Mouse (Mus musculus) ES-E14 (cell line): ENCODE data around the gene Oaz1. TPM values are rescaled to one million over a fixed set of nuclear protein-coding genes. Genes with fewer than 3 reads are reported as not detected.
A peak's percentile ranks its signal among the peaks of the same experiment; 100 is the strongest.

Source experiments
- DNase-seq: peaks from one replicate; pipeline ENCODE4 v3.0.0-alpha.2; 2013; ENCODE audit warnings: low read depth, low spot score
- H3K27ac ChIP-seq: 2 replicates; pipeline ENCODE4 v1.5.1; 2012; ENCODE audit warnings: low read depth, mild to moderate bottlenecking, low read length, moderate library complexity, mixed read lengths; ENCODE audit not compliant: poor library complexity, insufficient read depth, severe bottlenecking
- H3K36me3 ChIP-seq: 2 replicates; pipeline ENCODE4 v1.6.1; 2012; ENCODE audit warnings: mild to moderate bottlenecking, low read length, moderate library complexity, mixed read lengths; ENCODE audit not compliant: control insufficient read depth, poor library complexity, insufficient read depth, severe bottlenecking
- H3K4me1 ChIP-seq, 2 experiments: fragments of 150-350 bp in 1 of 2; sonication (generic) in 1 of 2; 2 replicates each; pipeline ENCODE4 v1.6.1; 2012; ENCODE audit warnings: low read length in 2 of 2, mild to moderate bottlenecking in 1 of 2, mixed read lengths in 1 of 2; ENCODE audit not compliant: control insufficient read depth in 2 of 2, insufficient read depth in 2 of 2, poor library complexity in 1 of 2
- H3K4me3 ChIP-seq, 2 experiments: fragments of 150-350 bp in 1 of 2; sonication (generic) in 1 of 2; 2 replicates each; pipeline ENCODE4 v1.5.1; 2012; ENCODE audit warnings: low read length in 2 of 2, low read depth in 1 of 2, mild to moderate bottlenecking in 1 of 2, mixed read lengths in 1 of 2; ENCODE audit not compliant: insufficient read depth in 1 of 2, poor library complexity in 1 of 2, severe bottlenecking in 1 of 2
- H3K9ac ChIP-seq: 2 replicates; pipeline ENCODE4 v1.6.1; 2012; ENCODE audit warnings: low read depth, mild to moderate bottlenecking, low read length, mixed read lengths; ENCODE audit not compliant: poor library complexity, insufficient read depth, severe bottlenecking
- H3K9me3 ChIP-seq: fragments of 150-350 bp; sonication (generic); 2 replicates; pipeline ENCODE4 v1.6.1; 2012; ENCODE audit warnings: low read depth, mild to moderate bottlenecking, low read length; ENCODE audit not compliant: control insufficient read depth, insufficient read depth
- CHD2 ChIP-seq: IDR thresholded peaks from 2 replicates; pipeline ENCODE4 v1.6.1; 2014; ENCODE audit warnings: mild to moderate bottlenecking, low read depth, low read length, inconsistent platforms
- HCFC1 ChIP-seq: IDR thresholded peaks from 2 replicates; pipeline ENCODE4 v1.6.1; 2012; ENCODE audit warnings: low read length, inconsistent platforms, borderline replicate concordance; ENCODE audit not compliant: insufficient read depth
- MAFK ChIP-seq: IDR thresholded peaks from 2 replicates; pipeline ENCODE4 v1.6.1; 2014; ENCODE audit warnings: mild to moderate bottlenecking, low read depth, low read length, inconsistent platforms; ENCODE audit not compliant: insufficient read depth
- ZC3H11A ChIP-seq: IDR thresholded peaks from 2 replicates; pipeline ENCODE4 v1.6.1; 2012; ENCODE audit warnings: low read depth, mild to moderate bottlenecking, inconsistent platforms, low read length, borderline replicate concordance
- ZNF384 ChIP-seq: IDR thresholded peaks from 2 replicates; pipeline ENCODE4 v1.6.1; 2012; ENCODE audit warnings: low read depth, low read length, inconsistent platforms
- in situ Hi-C, 2 experiments: fragments of 600-800 bp; cut with MboI; formaldehyde crosslinking; loops; one replicate each; pipeline ENCODE4 v1.15.1; 2025; ENCODE audit warnings: low sequenced_read_pairs in 2 of 2, inconsistent platforms in 1 of 2; ENCODE audit not compliant: unreplicated experiment in 2 of 2
- total RNA-seq: library from RNA; depleted of rRNA; stranded (reverse); fragments of 300-350 nt; gene quantifications from 2 replicates; pipeline ENCODE4 v1.2.3, GENCODE M21; 2012

Gene Oaz1
- total RNA-seq, 1 experiment: 823 TPM

DNA sequence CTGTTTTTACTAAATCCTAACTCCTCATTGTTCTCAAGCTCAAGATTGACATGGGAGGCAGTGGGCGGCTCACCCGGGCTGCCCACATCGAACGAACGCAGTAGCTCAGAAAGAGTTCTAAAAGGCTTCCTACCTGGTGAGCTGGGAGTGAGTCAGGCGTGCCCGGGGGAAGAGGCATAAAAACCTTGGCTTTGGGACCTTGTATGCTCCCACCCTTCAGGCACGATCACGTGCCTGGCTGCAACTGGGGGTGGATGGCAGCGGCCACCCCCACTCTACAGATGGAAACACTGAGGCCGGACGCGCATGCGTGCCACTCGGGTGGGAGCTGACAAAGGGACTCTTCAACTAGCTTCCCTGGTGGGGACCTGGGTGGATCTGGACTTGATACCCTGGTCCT, 15.9 kb downstream of the Oaz1 start:
- peaks cover 0 to 5% of the 10 kb centered on the region in 2 experiments; a peak in 1 of 4 replicates for H3K4me1 ChIP-seq
- TF ChIP-seq ZNF384: no peak
- TF ChIP-seq ZC3H11A: no peak
- no peak for TF ChIP-seq CHD2
- no peak for TF ChIP-seq MAFK
- no peak for TF ChIP-seq HCFC1

DNA sequence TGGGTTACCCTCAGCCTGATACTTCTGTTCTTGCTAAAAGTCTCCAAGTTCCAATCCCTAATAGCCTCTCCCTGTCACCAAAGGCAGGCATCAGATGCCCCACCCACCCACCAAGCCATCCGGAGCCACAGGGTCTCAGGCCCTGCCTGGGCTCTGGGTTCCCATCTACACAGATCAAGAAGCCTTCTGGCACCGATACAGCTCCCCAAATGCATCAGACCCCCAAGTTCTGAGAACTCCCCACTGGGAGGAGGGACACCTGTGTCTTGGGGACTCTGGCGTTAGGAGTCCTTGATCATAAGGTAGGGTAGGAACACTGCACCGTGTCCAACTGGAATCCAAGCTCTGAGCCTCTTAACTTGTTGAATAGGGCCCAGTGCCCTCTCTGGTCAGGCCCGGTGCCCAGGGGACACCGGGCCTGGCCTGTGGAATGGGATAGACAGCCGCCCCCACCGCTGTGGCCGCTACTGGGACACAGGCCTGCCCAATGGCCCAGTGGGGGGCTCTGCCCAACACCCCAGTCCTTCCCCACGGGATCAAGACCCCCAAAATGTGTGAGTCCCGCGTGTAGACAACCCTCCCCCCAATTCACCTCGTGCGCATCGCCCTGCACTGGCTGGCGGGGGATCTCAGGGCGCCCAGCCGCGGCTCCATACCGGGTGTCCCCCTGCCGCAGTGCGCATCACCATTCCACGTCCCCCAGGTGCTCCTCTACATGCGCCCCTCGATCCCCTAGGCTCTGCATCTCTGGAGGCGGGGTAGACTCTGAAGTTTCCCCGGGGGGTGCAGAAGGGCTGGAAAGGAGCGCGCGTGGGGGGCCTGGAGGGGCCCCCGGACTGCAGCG, 16.9 kb downstream of the Oaz1 start:
- in situ Hi-C loops: no loop called here
- Histone ChIP-seq H3K9ac (peak overlapping the region; percentile 49), H3K4me3 (peak overlapping the region; percentile 62 to 70), H3K9me3 (no peaks in the 10 kb centered on the region), H3K36me3 (no peaks in the 10 kb centered on the region), H3K27ac (no peak overlapping the region), H3K4me1 (peaks cover 0 to 5% of the 10 kb centered on the region in 2 experiments; a peak in 1 of 4 replicates)
- no peak for DNase-seq
- TF ChIP-seq HCFC1: no peak

More for the DNA sequence above, 15.9 kb downstream of the Oaz1 start:
- Histone ChIP-seq H3K27ac (no peak overlapping the region), H3K9ac (no peak overlapping the region), H3K36me3 (no peaks in the 10 kb centered on the region), H3K4me3 (no peak overlapping the region), H3K9me3 (no peaks in the 10 kb centered on the region)
- DNase-seq: no peak
- in situ Hi-C loops: no loop called here

DNA sequence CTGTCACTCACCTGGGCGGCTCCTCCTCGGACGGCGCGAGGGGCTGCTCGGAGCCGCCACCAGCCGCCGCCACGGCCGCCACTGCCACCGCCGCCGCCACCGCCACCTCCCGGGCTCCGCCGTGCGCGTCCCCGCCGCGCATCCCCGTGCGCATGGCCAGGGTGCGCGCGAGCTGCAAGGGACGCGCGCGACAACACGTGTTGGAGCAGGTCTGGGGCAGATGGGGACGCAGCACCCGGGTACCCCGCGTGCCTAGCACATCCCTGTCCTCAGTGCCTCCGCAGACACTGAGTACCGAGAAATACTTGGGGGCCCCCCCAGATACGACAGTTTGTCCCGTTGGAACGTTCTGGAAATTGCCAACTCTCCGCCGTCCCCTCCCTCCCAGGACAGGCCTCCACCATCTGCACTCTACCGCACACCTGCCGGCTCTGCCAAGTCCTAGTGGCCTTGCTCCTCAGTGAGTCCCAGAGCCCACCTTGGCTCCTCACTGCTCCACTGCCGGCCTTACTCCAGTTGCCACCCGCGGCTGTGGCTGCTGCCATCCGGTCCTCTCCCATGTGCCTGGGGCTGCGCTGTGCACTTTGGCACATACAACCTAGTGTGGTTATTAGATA, 17.6 kb downstream of the Oaz1 start, which contains the start of gene Lingo3:
Gene Lingo3, minus strand, starts transcription at position 109 of the 617 bp plus-strand sequence.
- Histone ChIP-seq H3K9me3 (no peaks in the 10 kb centered on the region), H3K27ac (no peak within 1 kb of the TSS), H3K36me3 (no peaks in the 10 kb centered on the region), H3K4me1 (peaks cover 0 to 5% of the 10 kb centered on the region in 2 experiments; a peak in 1 of 4 replicates), H3K4me3 (peak within 1 kb of the TSS; percentile 62 to 70), H3K9ac (peak within 1 kb of the TSS; percentile 49)
- DNase-seq: no peak
- in situ Hi-C loops: no loop called here
- TF ChIP-seq ZNF384 (no peak), CHD2 (no peak), ZC3H11A (no peak), MAFK (no peak), HCFC1 (no peak)

DNA sequence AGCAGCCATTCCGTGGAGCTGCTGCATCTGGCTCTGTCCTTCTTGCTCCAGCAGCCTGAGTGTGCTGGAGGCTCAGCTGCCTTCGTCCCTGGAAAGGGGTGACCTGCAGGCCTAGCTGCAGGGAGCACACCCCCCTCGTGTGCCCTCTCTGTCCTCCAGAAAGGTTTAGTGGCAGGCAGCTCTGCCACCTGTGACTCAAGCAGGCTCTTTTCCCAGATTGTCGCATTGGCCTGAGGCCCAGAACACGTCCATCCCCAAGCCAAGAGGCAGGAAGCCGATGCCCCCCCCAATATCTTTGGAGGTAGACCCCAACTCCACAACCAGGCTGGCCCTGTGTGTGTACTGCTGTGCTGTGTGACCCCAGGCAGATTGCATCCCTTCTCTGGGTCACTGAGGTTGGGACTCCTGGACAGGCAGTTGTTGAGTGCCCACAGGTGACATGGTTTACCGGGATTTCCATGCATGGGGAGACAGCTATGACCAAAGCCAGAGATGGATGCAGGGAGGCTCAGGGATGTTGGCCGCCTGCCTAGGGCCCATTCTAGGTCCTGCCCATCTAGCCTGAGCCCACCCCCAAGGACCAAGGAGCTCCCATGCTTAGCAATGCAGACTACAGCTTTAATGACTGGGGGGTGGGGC, 18.7 kb downstream of the Oaz1 start:
- Histone ChIP-seq H3K27ac (no peak overlapping the region), H3K9me3 (no peaks in the 10 kb centered on the region), H3K4me3 (no peak overlapping the region), H3K9ac (no peak overlapping the region), H3K36me3 (no peaks in the 10 kb centered on the region), H3K4me1 (peaks cover 0 to 5% of the 10 kb centered on the region in 2 experiments; a peak in 1 of 4 replicates)
- no peak for DNase-seq
- in situ Hi-C loops: no loop called here
- TF ChIP-seq ZC3H11A: no peak
- TF ChIP-seq CHD2: no peak
- no peak for TF ChIP-seq ZNF384
- TF ChIP-seq HCFC1: no peak
- TF ChIP-seq MAFK: no peak
